Mouse (Mus musculus) kidney, postnatal 10 days (tissue): ENCODE data around the gene Usp16.

Source experiments
- DNase-seq: peaks from one replicate; pipeline ENCODE4 v3.0.0; 2021; ENCODE audit warnings: mixed read lengths

Gene Usp16

DNA sequence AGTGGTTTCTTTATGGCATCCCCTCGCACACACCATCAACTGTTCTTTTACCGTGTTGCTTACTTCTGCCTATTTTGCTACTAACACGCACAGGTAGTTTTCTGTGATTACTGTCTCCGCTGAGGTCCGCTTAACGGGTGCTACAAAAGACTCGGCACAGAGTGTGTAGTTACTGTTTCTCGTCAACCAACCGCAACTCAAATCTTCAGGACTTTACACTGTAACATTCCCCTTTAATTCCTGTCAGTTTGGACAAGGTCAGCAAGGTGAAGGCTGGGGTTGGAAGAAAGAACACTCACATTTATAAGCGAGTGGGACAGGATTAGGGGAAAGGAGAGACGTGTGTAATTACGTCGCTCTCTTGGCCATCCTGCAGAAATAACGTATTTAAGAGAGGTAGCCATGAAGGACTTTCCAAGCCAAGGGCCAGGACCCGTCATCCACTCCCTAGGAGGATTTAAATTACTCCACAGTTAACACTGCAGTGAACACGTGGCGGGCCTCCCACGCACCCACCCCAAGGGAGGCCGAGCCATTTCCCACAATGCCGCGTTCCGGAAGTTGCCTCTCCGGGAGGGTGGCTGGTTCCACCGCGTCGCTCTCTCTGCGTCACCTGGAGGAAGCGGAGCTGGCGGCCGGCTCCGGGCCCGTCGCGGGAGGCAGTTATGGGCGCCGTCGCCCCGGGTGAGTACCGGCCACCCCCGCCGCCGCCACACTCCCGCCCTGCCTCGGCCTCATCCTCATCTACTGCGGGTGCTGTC is at the start of gene Usp16:
Gene Usp16 (plus strand): TSS at position 285 of the 761 bp plus-strand sequence.
- peak; percentile 95 for DNase-seq

DNA sequence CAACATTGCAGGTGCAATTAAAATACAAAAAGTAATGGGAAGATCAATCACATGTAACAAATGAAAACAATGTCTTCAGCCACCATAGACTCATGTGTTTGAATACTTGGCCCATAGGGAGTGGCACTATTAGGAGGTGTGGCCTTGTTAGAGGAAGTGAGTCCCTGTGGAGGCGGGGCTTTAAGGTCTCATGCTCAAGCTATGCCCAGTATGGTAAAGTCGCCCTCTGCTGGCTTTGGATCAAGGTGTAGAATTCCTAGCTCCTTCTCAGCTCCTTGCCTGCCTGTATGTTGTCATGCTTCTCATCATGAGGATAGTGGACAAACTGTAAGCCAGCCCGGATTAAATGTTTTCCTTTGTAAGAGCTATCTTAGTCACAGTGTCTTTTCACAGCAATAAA is 49.5 kb upstream of the Usp16 start:
- peak; percentile 30 for DNase-seq

DNA sequence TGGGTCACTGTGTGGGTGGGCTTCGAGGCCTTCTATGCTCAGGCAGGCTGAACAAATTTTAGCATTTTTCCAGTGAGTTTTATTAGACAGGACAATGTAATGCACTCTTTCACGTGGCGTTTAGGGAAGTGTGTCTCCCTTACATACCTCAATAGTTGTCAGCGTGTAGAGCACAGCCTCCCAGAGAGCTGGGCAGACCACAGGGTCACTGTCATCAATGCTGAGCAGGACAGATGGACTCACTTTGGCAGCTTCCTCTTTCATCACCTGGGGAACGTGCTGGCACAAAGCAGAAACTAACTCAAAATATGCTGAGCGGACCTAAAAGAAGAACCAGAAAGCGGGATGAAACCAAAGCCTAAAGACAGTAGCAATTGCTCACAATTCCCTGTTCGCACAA is 33.8 kb upstream of the Usp16 start:
- no peak for DNase-seq

DNA sequence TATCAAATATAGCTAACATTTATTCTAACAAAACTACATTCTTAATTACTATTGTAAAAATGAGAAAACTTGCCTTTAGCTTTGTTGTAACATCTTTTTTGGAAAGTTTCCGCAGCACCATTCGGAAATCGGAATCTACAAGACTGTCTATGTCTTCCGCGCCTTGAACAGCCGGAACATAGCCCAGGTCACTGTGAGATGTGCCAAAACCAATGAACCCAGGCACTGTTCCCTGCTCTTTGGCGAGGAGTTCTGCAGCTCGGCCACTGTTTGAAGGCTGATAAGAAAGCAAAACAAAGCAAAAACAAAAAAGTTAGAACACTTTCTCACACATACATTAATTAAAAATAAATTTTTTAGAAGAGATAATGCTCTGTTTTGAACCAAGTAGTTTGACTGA is 27.0 kb upstream of the Usp16 start:
- no peak for DNase-seq

DNA sequence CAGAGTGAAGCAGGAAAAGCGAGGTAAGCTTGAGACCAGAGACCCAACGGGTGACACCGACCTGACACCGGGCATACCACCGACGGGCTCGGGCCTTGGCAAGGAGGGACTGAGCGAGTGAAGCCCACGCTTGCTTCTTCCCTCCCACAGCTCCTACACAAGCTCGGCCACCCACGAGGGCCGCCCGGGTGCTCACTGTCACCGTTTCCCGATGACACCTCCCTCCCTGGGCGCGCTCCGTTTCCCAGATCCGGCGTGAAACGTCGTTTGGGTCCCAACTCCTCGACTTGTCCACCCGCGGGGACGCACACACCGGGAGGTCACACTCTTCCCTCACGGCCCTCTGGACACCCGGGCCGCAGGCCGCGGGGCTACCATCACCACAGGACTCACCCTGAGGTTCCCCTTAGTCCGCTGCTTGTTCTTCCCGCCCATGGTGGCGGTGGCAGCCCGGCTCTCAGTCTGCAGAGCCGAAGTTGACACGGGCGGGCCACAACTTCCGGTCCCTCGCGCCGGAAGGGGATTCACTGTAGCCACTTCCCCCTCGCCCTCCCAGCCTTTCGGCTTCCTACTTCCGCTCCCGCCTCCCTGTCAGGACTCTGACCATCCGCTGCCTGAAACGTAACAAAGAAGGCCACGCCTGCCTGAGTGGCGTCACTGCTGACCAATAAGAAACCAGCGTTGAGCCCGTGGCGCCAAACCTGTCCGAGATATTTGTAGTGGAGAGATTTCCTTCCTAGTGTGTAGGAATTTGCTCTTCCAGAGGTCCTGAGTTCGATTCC is 22.3 kb upstream of the Usp16 start, which contains the start of gene Ltn1:
Gene Ltn1 (minus strand): TSS at position 580 of the 782 bp plus-strand sequence.
- peak; percentile 99 for DNase-seq

DNA sequence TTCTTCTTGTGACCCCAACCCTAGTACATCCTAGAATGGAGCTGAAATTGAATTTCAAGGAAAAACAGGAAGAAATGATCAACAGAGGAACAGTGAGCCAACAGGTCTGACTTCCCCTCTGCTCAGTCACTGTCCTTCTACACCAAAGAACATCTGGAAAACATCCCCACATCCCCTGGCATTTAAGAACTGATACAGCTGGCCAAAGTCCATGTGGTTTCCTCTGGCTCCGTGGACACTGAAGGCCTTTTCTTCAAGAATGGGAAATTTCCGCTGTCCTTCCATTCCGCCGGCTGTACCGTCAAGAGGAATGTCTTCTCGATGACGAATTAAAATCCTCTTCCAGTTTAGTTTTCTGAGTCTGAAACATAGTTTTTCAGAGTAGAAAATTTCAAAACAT is 20.2 kb upstream of the Usp16 start:
- no peak for DNase-seq

DNA sequence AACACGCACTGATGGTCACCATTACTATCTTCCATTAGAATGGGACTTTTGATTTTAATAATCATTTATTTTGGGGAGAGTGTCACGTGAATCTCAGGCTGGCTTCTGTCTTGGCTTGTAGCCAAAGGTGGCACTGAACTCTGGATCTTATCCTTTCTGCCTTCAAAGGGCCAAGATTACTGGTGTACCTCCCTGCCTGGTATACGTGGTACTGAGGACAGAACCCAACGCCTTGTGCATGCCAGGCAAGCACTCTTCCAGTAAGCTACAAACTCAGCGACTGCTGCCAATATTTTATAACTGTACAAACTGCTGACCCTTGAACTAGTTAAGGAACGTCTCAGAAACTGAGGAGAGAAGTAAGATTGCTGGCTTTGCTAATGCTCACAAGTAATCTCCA is 19.6 kb upstream of the Usp16 start:
- DNase-seq = peak; percentile 35

DNA sequence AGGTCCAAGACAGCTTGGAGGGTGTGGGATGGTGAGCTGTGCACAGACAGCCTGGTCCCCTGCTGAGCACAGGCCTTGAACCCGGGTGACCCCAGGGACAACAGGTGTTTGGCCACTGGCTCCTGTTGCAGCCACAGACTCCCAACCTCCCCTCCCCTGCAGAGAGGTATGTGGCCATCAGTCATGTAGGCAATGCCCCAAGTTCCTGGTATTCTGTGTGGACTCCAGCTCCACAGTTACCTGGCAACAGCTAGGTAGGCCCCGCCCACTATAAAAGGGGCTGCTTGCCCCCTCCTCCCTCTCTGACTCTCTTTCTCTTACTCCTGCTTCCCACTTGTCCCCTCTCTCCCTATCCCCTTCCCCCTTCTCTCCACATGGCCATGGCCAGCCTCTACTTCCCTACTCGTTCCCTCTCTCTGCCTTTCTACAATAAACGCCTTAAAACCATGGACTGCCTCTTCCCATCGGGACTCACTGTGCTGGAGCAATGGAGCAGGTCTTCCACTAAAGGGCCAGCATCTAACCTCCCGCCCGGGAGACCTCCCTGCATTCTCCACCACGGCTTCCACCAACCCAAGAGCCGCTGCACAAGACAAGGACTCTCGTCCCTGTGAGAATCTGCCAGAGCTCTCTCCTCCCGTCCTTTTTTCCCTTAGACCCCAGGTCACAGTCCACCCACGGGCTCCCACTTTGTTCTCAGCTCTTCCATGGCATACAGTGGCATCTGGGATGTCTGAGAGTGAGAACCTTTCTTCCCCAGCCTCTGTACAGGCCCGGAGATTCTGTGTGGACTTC is 18.9 kb upstream of the Usp16 start:
- DNase-seq = no peak

DNA sequence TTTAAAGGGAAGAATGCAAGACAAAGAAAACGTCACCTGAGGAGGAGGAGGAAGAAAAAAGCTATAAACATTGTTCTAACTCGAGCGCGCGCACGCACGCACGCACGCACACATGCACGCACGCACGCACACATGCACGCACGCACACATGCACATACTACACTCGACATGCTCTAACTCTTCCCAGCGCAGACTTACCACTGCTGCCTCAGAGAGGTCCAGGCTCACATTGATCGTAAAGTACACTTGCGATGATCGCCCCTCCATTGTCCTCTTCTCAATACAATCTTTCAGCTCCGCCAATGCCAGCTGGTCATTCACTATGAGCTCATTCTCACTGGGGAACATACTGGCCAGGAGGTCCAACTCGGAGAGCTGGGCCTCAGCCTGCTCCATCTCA is 17.4 kb upstream of the Usp16 start:
- no peak for DNase-seq

DNA sequence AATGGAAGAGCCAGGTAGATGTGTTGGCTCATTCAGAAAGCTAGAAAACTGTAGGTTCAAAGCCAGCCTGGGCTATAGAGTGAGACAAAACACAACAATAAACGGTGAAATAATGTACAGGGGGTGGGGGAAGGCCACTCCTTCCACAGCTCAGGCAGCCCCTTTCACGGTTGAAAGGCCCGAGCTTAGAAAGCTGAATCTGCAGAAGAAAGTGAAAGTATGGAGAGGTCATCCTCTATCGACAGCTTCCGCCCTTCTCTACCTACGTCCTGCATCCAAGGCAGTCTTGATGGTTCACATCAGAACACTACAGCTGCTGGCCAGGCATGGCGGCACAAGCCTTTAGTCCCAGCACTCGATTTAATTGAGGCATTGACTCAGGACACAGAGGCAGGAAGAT is 15.8 kb upstream of the Usp16 start:
- DNase-seq = no peak

DNA sequence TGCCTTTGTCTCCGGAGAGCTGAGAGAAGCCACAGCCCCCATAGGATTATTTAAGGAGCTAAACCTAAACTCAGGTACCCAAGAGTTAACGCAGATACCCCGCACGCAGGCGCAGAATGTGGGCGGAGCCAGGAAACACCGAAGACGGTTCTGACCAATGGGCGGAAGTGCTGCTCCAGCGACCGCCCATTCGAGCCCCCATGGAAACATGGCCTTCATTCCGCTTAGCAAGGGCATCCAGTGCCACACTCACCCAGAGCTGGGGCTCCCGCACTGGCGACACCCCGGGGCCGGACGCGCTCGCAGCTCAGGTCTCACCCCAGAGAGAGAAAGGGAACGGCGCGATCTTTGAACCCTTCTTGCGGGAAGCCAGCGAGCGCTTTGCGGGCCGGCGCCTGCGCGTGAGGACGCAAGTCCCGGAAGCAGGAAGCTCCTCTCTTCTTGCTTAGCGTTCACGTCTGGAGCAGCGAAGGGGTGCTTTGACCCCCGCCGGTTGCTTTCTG is 14.3 kb upstream of the Usp16 start, which contains the start of gene Rwdd2b:
Gene Rwdd2b (minus strand): TSS at position 390 of the 503 bp plus-strand sequence.
- peak; percentile 96 for DNase-seq

DNA sequence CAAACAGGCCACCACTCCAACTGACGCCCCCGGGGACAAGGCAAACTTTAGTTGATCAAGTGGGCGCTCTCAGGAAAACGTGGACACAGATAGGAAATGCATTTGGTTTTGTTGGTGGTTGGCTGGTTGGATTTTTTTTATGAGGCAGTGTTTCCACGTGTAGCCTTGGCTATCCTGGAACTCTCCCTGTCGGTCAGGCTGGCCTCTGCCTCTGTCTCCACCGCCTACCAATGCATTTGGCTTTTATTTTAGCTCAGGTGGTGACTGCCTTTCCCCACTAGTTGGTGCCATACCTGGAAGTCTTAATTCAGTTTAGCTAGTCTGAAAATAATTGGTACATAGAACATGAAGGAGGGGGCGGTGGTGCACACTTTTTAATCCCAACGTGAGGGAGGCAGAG is 13.4 kb upstream of the Usp16 start:
- DNase-seq = peak; percentile 26

DNA sequence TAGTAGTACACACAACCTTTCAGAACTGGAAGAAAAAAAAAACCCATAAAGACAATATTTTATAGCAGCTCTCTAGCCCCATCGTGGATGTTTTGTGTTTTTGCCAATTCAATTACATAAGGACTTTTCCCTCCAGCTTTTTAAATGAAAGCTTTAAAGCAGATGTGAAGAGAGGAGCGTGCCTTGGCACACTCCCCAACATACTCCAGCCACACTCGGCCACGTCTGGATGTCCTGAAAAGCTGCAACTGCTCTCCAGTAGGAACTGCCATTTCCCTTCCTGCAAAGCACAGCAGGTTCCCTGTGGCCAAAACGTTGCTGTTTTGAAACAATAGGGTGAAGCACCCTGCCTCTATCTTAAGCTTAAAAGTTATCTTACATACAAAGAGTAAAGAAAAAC is 12.2 kb upstream of the Usp16 start:
- peak; percentile 40 for DNase-seq

DNA sequence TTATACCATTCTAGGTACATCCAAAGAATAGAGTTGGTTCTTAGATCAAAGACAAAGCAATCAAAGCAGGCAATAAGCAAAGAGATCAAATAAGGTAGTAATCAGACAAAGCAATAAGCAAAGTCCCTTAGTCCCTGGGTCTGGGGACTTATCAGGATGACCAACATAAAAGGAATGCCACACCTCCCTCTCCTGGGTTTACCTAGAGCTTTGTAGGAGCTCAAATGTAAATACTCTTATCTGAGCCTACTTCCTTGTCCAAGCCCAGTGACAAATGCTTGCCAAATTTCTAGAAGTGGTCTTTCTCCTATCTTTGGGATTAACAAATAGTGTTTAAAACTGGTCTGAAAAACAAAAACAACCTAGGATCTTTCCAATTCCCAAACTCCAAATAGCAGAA is 11.3 kb upstream of the Usp16 start:
- no peak for DNase-seq

DNA sequence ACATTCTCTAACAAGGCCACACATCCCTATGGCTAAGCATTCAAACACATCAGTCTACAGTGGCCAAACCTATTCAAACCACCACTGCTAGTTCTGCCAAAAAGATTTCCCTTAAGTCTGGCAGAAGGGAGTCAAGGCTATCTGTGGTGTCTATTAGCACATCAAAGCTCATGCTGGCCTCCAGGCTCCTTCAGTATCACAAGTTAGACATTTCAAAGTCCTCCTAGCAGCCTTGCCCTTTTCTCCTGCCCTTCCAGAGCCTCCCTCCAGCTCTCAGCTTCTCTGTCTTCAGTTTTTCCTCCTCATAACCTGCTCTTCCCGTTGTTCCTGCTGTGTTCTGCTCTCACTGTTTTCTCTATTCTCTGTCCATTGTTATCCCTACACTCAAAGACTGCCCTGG is 10.4 kb upstream of the Usp16 start:
- no peak for DNase-seq

DNA sequence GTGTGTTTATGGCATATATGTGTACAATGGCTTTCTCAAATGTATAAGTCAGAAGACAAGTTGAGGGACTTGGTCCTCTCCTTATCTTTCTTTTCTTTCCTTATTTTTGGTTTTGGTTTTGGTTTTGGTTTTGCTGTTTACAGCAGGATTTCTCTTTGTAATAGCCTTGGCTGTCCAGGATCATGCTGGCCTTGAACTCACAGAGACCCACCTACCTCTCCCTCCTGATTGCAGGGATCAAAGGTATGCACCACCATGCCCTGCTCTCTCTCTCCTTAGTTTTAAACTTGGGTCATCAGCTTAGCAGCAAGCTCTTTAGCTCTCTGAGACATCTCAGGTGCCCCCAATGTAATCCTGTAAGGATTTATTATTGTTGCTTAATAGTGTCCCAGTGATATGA is 9.4 kb upstream of the Usp16 start:
- no peak for DNase-seq

DNA sequence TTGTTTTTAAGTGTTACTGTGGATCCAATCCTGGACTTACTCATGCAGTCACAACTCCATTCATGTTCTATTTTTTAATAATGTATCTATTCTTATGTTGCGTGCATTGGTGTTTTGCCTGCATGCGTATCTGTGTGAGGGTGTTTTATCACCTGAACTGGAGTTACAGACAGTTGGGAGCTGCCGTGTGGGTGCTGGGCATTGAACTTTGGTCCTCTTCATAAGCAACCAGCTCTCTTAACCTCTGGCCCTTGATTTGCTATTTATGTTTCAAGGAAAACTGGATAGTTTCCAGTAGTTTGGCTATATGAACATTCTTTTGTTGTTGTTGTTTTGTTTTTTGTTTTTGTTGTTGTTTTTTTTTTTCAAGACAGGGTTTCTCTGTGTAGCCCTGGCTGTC is 9.0 kb upstream of the Usp16 start:
- DNase-seq = no peak

DNA sequence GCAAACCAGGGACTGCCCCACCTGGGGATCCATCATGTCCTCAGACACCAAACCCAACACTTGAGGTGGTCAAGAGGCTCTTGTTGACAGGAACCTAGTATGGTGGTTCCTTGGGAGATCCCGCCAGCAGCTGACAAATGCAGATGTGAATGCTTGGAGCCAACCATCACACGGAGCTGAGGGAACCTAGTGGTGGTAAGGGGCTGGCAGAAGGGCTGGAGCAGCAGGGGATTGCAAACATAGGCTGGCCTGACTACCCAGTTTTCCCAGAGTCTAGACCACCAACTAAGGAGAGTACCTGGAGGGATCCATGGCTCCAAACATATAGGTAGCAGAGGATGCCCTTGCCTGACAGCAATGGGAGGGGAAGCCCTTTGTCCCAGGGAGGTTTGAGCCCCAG is 1.3 kb upstream of the Usp16 start:
- DNase-seq = no peak

DNA sequence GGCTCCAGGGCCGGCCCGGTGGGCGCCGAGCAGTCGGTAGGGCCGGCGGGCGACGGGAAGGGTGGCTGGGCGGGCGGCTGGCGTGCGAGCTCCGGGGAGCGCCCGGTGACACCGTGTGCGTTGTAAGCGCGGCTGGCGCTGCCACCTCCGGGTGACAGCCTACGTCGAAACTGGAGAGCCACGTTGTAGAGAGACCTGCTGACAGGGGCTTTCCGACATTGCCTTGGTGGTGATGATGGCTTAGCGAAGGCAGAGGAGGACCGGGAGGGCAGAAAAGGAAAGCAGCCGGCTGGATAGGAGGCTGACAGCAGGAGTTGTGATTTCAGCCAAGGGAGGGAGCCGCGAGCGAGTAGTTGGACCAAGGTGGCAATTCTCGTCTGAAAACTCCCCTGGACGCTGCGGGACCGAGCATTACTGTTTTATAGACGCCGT is 693 bp downstream of the Usp16 start:
- no peak for DNase-seq

DNA sequence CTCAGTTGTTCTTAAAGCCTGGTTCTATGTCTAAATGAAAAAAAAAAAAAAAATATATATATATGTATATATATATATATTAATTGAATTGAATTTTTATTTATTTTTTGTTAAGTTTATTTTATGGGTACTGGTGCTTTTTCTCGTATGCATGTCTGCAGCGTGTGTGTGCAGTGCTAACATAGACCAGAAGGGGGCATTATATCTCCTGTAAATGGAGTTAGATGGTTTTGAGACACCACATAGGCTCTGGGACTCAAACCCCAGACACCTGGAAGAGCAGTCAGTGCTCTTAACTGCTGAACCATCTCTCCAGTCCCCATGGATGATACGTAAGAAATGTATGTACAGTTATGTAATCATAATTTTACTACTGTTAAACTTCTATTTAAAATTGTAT is 4.2 kb downstream of the Usp16 start:
- DNase-seq = no peak

DNA sequence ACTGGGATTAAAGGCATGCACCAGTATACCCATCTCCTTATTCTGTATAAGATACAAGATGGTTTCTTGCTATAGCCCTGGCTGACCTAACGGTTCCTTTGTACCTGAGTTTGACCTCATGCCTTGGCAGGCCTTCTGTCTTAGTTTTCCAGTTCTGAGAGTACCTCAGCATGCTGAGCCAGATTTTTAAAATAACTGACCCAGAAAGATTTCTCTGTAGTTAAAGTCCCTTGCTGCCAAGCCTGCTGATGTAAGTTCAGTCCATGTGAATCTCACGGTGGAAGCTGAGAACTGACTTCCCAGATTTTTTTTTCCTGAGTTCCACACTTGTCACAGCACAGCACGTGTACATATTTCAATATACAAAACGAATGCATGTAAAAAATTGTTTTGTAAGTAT is 16.1 kb downstream of the Usp16 start:
- DNase-seq = no peak

DNA sequence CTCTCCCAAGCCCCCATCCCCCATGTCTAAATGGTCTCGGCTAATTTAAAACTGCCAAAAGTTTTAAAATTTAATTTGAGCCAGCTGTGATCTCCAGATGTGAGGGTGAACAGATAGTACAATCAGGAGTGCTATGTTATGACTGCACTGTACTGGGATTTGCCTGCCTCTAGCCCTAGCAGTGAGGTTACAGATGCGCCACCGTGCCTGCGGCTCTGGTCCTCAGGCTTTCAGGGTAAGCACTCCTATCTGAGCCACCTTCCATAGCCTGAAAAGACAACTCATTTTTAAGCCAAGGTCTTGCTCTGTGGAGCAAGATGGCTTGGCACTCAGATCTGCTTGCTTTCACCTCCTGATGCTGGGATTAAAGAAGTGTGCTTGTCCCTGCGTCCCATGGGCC is 29.9 kb downstream of the Usp16 start:
- no peak for DNase-seq

DNA sequence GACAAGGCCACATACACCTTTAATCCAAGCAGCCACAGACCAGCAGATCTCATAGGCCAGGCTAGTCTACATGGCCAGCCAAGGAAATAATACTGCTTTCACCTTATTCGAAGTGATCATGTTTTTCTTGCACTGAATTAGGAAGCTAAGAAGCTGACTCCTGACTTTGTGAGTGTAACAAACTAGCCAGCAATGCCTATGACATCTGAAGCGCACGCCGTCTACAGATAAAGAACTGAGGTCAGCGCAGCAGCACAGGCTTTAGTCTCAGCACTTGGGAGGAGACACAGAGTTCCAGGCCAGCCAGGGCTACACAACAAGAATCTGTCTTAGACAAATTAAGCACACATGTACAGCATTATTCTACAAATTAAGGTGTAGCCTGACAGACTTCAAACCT is 32.2 kb downstream of the Usp16 start:
- no peak for DNase-seq
